In genomic region chr8:103409121-103409551, GRCm38 (mm10) we compare ENCODE assay signal across 10 mouse cellular contexts.
A peak's percentile ranks its signal among the peaks of the same experiment; 100 is the strongest.
DNase-seq lines count a peak whose midpoint lies in the region; ATAC-seq and TF ChIP-seq lines count a peak whose summit lies in the region.
"Had no signal": no experiment of that assay in that cellular context is flagged by ENCODE, and none has a peak within 500 bp of the region (broad histone marks: within the 10 kb centered on the region; RNA-seq: fewer than 3 reads in every experiment).

No protein-coding gene starts in this region.

- peaks cover 36% of the 10 kb centered on the region for H3K4me1 ChIP-seq in kidney, embryonic 16.5 days (ENCODE audit: insufficient read depth, low read length)
- H3K4me1 ChIP-seq in neural tube, embryonic 11.5 days (ENCODE audit: control insufficient read depth, insufficient read depth, low read length), result no peaks in the 10 kb centered on the region

- no peak for DNase-seq in layer of hippocampus, adult 2 months (ENCODE audit: low spot score in 2 of 2)
- DNase-seq in layer of hippocampus, adult 9-11 months, result no peak
- peak; percentile 15 to 39 for DNase-seq in heart, adult 18-20 months
- DNase-seq in neural tube, embryonic 11.5 days (ENCODE audit: low spot score), result peak; percentile 49
- DNase-seq in layer of hippocampus, postnatal 10 days (ENCODE audit: low spot score in 2 of 2), result no peak
- DNase-seq in gastrocnemius, adult 8-10 months (ENCODE audit: low spot score in 2 of 2), result no peak
- DNase-seq in gastrocnemius, postnatal 36 days, result no peak
- DNase-seq: cerebellum, adult 9-11 months had no signal

- H3K36me3 ChIP-seq in kidney, embryonic 16.5 days (ENCODE audit: insufficient read depth, low read length), result no peaks in the 10 kb centered on the region
- H3K36me3 ChIP-seq in neural tube, embryonic 11.5 days (ENCODE audit: control insufficient read depth, insufficient read depth, low read length), result no peaks in the 10 kb centered on the region

- TF ChIP-seq CTCF in layer of hippocampus, adult 2 months (conservative IDR thresholded peaks at IDR 0.05), result 0 out of 2 replicates have a peak, but pooled peaks have one; percentile 2

- no peak overlapping the region for H3K4me2 ChIP-seq in kidney, embryonic 16.5 days (replicated peaks; ENCODE audit: low read depth, low read length)
- H3K4me2 ChIP-seq in neural tube, embryonic 11.5 days (ENCODE audit: low read depth), result no peak overlapping the region

- H3K27me3 ChIP-seq in kidney, embryonic 16.5 days (ENCODE audit: insufficient read depth, low read length), result no peaks in the 10 kb centered on the region
- no peaks in the 10 kb centered on the region for H3K27me3 ChIP-seq in neural tube, embryonic 11.5 days (ENCODE audit: control insufficient read depth, insufficient read depth, low read length)

- H3K9ac ChIP-seq in kidney, embryonic 16.5 days (replicated peaks; ENCODE audit: low read length), result no peak overlapping the region
- H3K9ac ChIP-seq in neural tube, embryonic 11.5 days (ENCODE audit: low read length), result no peak overlapping the region
- H3K9ac ChIP-seq: liver, embryonic 14.5 days had no signal

- ATAC-seq in kidney, embryonic 16.5 days (ENCODE audit: low FRiP score, low TSS enrichment), result peak; percentile 96
- no peak; the same call in 1 of the 2 replicates for ATAC-seq in neural tube, embryonic 11.5 days (ENCODE audit: insufficient read depth, low FRiP score, low TSS enrichment)

- no peaks in the 10 kb centered on the region for H3K9me3 ChIP-seq in kidney, embryonic 16.5 days (ENCODE audit: low read length)
- H3K9me3 ChIP-seq in neural tube, embryonic 11.5 days (ENCODE audit: control insufficient read depth, low read length), result no peaks in the 10 kb centered on the region

- no peak overlapping the region for H3K27ac ChIP-seq in layer of hippocampus, adult 2 months
- peak overlapping the region; percentile 81 for H3K27ac ChIP-seq in kidney, embryonic 16.5 days (ENCODE audit: low read length)
- no peak overlapping the region for H3K27ac ChIP-seq in neural tube, embryonic 11.5 days (ENCODE audit: low read depth, low read length)
- H3K27ac ChIP-seq: liver, embryonic 14.5 days had no signal

- intact Hi-C loops in gastrocnemius, postnatal 36 days (cut with DNase I), result no loop called here

- H3K4me3 ChIP-seq in layer of hippocampus, adult 2 months, result no peak overlapping the region
- no peak overlapping the region for H3K4me3 ChIP-seq in kidney, embryonic 16.5 days (ENCODE audit: low read length)
- no peak overlapping the region for H3K4me3 ChIP-seq in neural tube, embryonic 11.5 days (ENCODE audit: low read depth, low read length)

- 15% methylated on average over 2 of the region's 2 CpGs for WGBS in kidney, embryonic 16.5 days
- 59% methylated on average over 2 of the region's 2 CpGs for WGBS in neural tube, embryonic 11.5 days

Comparison
In these comparisons a context has a peak if more than half of its experiments do, and no peak if none do; other contexts are left out.
1. DNase-seq: peak in heart, adult 18-20 months (2 of 2) and neural tube, embryonic 11.5 days (single experiment); none in layer of hippocampus, adult 2 months (0 of 2), layer of hippocampus, adult 9-11 months (single experiment), layer of hippocampus, postnatal 10 days (0 of 2), gastrocnemius, adult 8-10 months (0 of 2) and gastrocnemius, postnatal 36 days (0 of 2).